Mouse (Mus musculus) urinary bladder, postnatal 10 days (tissue): Measurements from ENCODE around the gene Scd4.
"Not testable (repeated sequence)": the region's sequence is repeated elsewhere in the genome, so short reads cannot be mapped to it uniquely, and the experiment has no call there.

Experiments used
- DNase-seq: peaks from one replicate; pipeline ENCODE4 v3.0.0; 2022; ENCODE audit warnings: low spot score

Gene Scd4

DNA sequence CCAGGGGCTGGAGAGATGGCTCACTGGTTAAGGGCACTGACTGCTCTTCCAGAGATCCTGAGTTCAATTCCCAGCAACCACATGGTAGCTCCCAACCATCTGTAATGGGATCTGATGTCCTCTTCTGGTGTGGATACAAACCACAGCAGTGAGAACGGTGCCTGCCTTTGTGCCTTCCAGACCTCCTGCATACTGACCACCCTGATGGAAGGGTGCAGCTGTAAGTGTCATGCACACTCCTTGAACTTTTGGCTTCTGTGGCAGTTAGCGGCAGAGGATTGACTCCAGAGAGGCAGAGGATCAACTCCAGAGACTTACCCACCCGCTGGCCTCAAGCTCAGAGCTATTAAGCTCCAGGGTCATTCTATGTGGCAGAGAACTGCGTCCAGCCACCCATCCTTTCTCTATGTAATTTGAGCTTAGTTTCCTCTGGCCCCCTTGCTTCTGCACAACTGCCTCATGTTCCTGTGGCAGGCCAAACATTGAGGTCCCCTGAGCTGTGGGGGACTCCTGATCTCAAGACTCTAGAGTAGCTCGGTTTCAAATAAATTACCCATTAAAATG lies 16.1 kb upstream of the Scd4 start:
- DNase-seq, result no peak

DNA sequence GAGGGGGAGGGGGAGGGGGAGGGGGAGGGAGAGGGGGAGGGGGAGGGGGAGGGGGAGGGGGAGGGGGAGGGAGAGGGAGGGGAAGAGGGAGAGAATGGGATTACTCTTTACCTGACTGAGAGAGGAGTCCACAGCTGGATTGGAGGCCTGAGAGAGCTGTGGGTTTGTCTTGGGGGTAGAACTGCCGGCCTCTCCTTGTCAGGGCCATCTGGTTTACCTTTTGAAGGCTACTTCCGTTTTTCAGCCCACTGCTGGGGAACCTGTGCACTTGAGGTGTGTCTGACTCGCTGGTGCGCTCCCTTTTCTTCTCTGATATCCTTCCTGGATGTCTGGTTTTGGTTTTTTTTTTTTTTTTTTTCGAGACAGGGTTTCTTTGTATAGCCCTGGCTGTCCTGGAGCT lies 15.5 kb upstream of the Scd4 start:
- DNase-seq, result no peak

DNA sequence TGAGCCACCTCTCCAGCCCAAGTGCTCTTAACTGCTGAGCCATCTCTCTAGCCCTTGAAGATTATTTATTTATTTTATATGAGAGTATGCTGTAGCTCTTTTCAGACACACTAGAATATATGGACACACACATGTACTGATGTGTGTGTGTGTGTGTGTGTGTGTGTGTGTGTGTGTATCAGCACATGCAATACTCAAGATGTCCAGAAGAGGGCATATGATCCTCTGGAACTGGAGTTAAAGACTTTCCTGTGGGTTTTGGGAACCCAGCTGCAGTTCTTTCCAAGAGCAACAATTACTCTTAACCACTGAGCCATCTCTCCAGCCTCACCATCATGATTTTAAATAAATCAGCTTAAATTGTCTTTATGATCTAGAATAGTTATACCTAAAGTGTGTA lies 14.3 kb upstream of the Scd4 start:
- DNase-seq, result no peak

DNA sequence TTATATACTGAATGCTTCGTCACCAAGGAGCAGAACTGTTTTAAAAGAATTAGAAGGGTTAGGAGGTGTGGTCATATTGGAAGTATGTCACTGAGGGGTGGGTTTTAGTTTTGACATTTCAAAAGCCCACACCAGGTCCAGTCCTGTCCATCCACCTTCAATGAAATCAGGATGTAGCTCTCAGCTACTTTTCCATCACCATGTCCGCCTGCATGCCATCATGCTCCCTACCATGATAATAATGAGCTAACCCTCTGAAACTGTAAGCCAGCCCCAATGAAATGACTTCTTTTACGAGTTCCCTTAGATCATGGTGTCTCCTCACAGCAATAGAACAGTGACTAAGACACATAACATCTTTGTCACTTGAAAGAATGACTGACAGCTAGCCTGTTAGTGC lies 12.6 kb upstream of the Scd4 start:
- DNase-seq, result no peak

DNA sequence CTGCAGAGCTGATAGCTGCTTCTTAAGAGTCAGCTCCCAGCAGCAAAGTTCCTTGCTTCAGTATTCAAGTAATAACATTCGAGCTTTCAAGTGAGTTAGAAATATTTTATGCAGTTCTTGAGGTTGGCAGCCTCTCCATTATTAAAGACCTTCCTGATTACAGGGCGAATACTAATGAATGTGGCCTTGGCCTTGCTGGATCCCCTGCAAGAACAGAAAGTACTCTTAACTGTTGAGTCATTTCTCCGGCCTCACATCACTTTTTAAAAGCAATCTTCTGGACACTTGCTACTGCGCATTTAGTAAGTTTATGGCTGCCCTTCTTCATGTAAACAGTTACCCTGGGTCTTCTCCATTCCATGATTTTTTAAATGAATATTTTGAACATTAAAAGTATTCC lies 11.7 kb upstream of the Scd4 start:
- DNase-seq, result no peak

DNA sequence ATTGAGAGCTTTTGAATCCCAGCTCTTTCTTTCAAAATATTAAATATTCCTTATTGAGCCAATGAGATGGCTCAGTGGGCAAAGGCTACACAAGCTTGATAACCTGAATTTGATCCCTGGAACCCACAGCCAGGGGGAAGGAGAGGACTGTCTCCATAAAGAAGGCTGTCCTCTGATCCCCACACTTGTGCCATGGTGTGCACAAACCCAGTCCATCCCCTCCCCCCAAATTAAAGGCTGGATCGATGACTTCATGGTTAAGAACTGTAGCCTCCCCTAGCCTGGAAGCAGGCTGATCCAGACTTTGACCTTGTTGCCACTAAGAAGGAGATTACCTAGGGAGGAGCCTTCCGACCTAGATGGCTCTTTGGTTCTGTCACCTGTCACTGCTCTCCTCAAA lies 11.3 kb upstream of the Scd4 start:
- DNase-seq, result no peak

DNA sequence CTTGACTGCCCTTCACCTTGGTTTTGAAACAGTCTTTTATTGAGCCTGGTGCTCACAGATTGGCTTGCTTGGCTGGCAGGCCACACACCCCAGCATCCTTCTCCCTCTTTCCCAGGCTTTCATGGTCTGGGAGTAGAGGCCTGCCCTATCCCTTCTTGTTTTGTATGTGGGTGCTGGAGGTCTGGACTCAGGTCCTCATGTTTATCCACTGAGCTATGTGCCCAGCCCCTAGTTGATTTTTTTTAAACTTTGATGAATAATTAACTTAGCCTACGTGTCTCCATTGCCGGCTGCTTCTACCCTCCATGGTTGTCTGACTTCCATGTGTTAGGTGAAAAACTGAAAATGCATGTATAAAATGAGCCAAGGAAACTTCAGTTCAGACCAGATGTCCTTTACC lies 3.3 kb upstream of the Scd4 start:
- no peak for DNase-seq

DNA sequence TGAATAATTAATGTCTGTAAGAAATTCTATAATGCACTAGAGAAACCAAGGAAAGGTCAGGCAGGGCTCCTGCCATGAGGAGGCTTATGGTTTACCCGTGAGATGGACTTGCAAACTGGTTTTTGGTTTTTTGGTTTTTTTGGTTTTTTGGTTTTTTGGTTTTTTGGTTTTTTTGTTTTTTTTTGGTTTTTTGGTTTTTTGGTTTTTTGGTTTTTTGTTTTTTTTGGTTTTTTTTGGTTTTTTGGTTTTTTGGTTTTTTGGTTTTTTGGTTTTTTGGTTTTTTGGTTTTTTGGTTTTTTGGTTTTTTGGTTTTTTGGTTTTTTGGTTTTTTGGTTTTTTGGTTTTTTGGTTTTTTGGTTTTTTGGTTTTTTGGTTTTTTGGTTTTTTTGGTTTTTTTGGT lies 1.8 kb upstream of the Scd4 start:
- not testable (repeated sequence) for DNase-seq

DNA sequence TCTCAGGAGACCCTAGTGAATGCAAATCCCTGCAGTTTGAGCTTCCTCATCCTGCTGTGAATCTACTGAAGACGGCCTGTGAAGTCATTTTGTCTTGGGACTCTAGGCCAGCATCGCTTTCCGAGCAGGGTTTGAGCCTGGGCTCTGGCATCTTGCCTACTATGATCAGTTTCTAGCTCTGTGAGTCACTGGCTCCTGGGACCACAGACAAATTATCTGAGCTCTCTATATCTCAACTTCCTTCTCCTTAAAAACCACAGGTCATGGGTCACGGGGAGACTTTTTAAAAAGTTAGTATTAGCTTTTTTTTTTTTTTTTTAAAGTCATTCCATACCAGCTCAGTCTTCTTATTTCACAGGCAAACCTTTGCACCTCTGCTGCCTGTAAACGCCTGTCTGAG lies 981 bp upstream of the Scd4 start:
- DNase-seq, result no peak

DNA sequence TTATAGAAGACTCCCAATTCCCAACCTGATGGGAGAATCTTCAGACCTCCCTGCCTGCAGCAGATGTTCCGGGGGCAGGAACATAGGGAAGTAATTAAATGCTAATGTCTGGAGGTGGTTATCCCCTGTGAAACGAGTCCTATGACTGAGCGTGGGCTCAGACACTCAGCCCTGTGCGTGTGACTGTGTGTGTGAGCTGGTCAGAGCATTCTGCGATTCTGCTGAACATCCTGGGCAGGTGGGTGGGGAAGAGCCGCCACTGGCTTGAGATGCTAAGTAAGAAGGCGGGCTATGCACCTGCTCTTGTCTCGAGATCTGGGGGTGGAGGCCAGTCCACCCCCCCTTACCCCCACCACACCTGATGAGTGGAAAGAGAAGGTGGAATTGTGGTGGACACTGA lies 566 bp upstream of the Scd4 start:
- DNase-seq, result no peak

DNA sequence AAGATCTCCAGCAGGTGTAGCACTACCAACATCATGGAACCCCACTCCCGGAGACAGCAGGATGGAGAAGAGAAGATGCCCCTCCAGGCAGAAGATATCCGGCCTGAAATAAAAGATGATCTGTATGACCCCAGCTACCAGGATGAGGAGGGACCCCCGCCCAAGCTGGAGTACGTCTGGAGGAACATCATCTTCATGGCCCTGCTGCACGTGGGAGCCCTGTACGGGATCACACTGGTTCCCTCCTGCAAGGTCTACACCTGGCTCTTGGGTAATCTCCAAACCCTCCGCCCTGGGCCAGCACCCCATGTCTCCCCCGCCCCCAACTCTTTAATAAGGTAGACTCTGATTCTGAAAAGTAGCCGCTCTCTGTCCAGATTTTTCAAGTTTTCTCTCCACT lies 1.1 kb downstream of the Scd4 start:
- no peak for DNase-seq

DNA sequence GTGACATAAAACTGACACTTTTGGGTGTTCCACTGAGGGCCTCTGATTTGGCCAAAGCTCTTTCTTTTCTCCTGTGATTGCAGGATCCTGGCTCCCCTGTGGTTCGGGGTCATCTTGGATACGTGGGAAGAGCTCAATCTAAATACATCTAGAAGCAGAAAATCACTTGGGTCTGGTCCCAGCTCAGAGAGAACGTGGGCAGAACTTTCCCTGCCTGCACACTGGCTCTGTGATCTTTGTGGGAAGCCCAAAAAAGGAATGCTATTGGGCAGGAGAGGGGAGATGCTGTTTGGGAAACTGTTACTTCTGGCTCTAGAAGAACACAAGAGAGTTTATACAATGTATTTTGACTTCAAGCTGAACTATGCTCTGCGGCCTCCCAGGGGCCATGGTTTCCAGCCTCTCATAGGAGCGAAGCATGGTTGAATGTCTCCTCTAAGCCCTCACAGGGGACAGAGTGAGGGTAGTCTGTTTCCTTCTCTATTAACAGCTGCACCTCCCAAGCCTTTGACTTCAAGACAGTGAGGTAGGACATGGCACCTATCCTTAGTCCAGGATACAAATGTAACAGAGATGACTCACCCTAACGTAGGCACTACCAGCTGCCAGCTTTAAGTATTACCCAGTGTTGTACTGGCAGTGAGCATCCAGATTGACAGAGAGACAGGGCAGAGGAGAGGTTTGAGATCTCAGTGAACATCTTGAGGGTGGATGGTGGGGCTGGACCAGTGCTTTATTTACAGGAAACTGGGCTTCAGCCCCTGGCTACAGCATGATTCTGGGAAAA lies 3.2 kb downstream of the Scd4 start:
- DNase-seq, result no peak

DNA sequence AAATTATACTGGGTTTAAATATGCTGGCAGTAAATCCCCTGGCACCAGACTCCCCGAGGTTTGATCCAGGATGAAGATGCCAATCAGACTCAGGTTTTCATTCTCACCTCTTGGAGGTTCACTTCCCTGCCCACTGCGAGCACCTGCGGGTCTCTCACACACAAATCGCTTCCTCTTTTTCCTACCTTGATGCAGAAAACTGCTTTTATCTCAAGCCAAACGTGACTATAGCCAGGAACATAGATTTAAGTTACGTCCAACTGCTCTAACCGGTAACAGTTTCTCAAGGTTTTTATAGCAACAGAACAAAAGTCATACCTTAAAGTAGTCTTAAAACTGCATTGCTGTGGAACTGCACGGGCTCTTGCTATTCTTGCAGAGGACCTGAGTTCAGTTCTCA lies 16.8 kb downstream of the Scd4 start:
- no peak for DNase-seq

DNA sequence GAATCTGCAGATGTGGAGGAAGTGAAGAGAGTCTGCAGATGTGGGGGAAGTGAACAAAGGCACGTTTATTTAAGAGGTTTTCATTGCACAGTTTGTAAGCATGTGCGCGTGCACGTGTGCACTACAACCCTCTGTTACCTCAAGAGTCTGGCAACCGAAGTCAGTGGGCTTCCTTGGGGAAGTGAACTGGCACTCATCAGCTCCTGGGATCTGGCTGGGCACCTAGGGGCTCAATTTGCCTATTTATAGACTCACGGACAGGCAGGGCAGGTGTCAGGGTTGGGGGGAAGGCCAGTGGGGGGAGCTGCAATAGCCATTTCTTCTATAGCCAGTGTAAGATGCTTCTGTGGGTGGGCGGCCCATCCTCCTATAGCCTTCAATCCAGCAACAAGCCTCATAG lies 18.9 kb downstream of the Scd4 start:
- no peak for DNase-seq

DNA sequence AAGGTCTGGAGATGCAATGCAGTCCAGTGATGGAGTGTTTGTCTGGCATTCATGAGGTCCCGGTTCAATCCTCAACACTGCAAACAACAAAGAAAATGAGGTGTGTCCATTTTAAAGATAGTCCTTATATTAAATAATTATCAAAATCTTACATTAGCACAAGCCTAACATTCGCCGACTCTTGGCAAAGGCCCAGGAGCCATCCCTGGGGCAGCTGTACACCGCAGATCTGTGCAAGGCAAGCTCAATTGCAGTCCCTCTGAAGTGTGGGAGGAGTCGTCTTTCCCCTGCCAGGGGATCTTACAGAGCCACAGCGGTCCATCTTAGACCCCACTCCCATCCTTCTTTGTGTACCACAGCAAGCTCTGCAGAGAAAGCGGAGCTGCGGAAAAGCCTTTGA lies 25.8 kb downstream of the Scd4 start:
- no peak for DNase-seq

DNA sequence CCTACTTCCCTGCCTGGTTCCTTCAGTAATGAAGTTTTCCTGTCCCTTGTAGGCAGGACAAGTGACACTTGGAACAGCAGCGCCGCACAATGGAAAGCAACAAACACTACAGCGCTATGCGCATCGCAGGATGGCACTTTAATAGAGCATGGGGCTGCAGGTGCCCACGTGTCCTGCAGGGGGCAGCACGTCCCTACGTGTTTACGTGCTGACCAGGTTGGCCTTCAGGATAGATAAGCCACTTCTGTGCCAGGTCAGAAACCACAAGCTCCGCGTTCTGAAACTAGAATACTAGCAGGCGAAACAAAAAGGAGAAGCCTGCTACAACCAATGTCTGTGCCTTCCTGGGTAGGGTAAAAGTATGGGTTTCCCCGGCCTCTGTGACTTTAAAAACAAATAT lies 30.6 kb downstream of the Scd4 start:
- peak; percentile 15 for DNase-seq

DNA sequence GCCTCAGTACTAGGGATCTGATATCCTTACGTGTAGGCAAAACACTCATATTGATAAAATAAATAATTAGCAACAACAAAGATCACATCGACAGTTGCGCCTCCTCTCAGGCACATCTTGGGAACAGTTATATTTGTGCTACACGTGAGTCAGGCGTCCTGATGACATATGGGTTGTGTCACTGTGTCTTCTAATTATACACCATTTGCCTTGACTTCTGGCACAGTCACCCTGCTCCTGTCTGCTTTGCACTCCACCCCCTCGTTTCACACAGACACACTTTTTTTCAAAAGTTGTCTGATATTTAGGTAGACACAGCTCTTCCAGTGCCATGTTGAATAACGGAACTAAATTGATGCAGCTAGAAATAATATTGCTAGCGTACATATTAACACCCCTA lies 31.1 kb downstream of the Scd4 start:
- DNase-seq, result no peak

DNA sequence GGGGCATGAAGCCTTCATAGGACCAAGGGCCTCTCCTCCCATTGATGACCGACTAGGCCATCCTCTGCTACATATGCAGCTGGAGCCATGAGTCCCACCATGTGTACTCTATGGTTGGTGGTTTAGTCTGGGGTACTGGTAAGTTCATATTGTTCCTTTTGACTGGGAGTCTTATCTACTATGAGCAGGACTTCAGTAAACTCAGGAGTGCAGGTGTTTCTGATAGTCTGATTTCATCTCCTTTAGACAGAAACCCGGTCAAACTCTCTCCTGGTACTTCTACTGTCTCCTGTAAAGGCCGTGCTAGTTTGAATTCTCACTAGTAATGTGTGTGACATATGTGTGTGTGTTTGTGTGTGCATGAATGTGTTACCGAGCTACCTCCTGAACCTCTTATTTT lies 32.8 kb downstream of the Scd4 start:
- DNase-seq, result no peak

DNA sequence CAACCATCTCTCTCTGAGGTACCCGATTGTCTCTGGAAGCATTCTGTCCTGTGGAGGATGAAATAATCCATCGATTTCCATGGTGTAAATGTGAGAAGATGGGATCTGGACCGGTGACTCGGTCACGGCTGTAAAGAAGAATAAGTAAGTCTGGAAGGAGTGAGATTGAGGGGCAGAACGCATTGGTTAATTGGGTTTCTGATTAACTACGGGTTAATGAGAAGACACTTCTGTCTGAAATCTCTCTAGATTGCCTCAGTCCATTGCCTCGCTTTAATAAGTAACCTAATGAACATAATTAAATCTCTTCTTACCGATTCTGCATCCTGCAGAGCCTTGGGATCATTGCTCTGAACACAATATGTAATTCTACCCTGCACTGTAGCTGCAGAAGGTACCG lies 34.2 kb downstream of the Scd4 start:
- DNase-seq, result not testable (repeated sequence)

DNA sequence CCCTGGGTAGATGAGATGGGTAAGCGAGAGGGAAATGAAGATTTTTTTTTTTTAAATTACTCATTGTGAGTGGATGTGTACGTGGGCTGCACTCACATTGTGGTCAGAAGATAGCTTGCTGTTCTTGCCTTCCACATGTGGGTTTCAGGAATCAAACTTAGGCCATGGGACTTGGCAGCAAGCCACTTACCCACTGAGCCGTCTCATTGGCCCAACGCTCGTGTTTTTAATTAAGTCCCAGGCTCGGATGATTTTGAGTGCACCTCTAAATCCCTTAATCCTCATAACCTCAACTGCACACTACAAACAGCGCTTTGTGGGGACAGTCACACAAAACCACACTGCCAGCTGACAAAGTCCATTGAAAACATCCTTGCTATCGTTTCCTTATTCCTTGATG lies 36.5 kb downstream of the Scd4 start:
- no peak for DNase-seq

DNA sequence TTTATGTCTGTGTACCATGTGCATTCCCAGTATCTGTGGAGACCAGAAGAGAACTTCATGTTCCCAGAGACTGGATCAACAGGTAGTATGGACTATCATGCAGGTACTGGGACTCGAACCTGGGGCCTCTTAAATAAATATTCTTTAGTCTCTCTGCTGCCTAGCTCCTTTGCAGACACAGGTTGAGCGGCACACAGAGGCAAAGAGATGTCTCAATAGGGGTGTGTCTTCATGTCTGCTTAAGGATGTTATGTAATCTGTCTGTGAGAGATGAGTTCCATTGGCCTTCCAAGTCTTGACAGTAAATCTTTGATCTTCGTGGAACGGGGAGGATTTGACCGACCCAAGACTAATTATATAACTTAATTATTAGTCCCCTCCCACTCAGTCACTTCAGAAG lies 37.3 kb downstream of the Scd4 start:
- no peak for DNase-seq

DNA sequence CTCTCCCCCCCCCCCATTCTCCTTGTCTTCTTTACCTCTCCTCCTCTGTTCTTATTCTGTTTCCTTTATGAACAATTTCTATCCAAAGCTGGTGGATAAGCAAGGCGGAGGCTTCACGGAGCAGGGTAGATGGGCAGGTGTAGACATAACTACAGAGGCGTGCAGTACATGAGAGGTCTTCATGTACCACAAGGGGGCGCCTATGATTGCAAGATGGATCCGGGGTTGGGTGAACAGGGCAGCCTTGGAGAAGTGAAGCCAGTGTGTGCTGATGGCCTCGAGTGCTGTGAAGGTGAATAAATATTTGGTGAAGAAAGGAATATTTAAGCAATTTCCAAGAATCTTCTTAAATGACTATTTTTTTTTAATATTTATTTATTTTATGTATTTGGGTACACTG lies 40.1 kb downstream of the Scd4 start:
- peak; percentile 50 for DNase-seq

DNA sequence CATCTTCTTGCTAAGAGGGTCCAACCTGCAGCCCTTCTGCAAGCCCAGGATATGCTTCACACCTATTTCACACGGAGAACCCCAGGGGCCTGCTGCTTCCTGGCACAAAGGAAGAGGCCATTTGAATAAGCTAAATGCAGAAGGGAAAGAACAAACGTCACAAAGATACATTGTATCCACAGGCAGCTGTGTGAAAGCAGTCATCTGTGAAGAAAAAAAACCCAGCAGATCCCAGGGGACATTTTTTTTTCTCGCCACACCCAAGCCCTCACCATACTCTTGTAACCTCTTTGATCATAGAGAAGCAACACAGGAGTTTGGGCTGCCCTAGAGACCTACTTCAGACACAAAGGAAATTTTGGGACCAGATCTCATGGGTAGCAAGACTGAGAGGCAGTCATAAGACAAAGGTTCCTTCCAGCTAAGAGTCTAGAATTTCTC lies 43.6 kb downstream of the Scd4 start:
- DNase-seq, result no peak
